Mouse (Mus musculus) cortical plate, adult 2 months (tissue): ENCODE measurements around the gene Socs5. TPM values are rescaled to one million over a fixed set of nuclear protein-coding genes. Genes with fewer than 3 reads are reported as not detected.

Source experiments
- H3K27ac ChIP-seq: fragments of 200-500 bp; 2 replicates; pipeline ENCODE4 v1.5.1; 2012; ENCODE audit warnings: low read length, control low read depth, inconsistent platforms; ENCODE audit not compliant: insufficient read depth
- H3K4me1 ChIP-seq: fragments of 200-500 bp; 2 replicates; pipeline ENCODE4 v1.6.1; 2011; ENCODE audit warnings: low read length; ENCODE audit not compliant: control insufficient read depth, insufficient read depth
- H3K4me3 ChIP-seq: fragments of 200-500 bp; 2 replicates; pipeline ENCODE4 v1.5.1; 2011; ENCODE audit warnings: mild to moderate bottlenecking, low read length, control low read depth; ENCODE audit not compliant: insufficient read depth
- CTCF ChIP-seq: fragments of 200-500 bp; IDR thresholded peaks from 2 replicates; pipeline ENCODE4 v1.5.1; 2011; ENCODE audit warnings: mild to moderate bottlenecking, control low read depth, low read length; ENCODE audit not compliant: insufficient read depth; ENCODE audit errors: extremely low read depth
- POLR2A ChIP-seq: fragments of 200-500 bp; IDR thresholded peaks from 2 replicates; pipeline ENCODE4 v1.6.1; 2011; ENCODE audit warnings: mild to moderate bottlenecking, low read length, control low read depth; ENCODE audit not compliant: insufficient read depth; ENCODE audit errors: extremely low read depth
- polyA plus RNA-seq: library from polyadenylated mRNA; depleted of rRNA; stranded (reverse); fragments of >200 nt; gene quantifications from 2 replicates; pipeline ENCODE4 v1.2.3, GENCODE M21; 2012; rRNA removed

The Socs5 gene
- polyA plus RNA-seq, 1 experiment: 64.1 TPM

DNA sequence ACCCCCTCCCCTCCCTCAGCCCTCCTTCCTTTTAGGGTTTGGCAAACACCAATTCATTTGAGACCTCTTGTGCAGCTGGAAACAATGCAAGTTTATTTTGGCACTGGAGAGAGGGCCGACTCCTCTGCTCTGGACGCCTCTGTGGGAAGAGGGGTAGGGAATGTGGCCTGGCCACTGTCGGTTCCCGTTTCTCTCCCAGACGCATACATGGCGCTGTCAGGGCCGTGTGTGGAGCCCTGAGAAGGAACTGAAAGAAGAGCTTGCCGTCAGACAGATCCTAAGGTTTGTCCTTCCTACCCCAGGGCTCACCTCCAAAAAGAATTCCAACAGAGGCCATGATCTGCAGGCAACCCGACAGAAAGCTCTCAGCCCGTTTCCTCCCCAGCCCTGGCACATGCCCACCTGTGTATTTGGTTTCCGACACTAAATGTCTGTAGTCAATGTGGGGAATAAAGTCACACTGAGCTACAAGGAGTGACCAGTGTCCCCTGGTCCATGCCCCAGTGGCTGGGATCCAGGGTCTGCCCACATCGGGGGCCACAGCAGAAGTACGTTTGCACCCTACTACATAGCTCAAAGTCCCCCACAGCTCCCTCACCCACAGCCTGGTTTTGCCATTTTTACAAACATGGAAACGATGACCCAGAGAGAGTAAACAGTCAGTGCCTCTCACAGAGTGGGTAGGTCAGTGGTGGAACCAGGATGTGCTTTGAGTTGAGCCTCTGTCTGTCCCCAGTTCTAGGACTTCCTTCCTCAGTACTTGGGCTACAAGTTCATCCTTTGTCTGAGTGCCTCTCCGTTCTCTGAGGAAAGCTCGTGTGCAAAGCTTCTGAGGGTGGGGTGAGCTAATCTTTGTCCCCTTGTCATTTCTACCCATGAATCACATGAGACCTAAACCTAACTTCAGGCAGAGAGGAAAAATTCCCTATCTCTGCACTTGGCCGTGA lies 68.9 kb downstream of the Socs5 start:
- no peak for TF ChIP-seq CTCF
- TF ChIP-seq POLR2A: no peak
- Histone ChIP-seq H3K4me1 (peaks cover 3% of the 10 kb centered on the region; the same call in 1 of the 2 replicates), H3K4me3 (no peak overlapping the region), H3K27ac (no peak overlapping the region)

GRCm38 (mm10) chr17:87178596-87179590 lies 71.4 kb downstream of the Socs5 start:
- Histone ChIP-seq H3K4me3 (no peak overlapping the region), H3K4me1 (peaks cover 3% of the 10 kb centered on the region; the same call in 1 of the 2 replicates)
- no peak for TF ChIP-seq CTCF
- no peak for TF ChIP-seq POLR2A

DNA sequence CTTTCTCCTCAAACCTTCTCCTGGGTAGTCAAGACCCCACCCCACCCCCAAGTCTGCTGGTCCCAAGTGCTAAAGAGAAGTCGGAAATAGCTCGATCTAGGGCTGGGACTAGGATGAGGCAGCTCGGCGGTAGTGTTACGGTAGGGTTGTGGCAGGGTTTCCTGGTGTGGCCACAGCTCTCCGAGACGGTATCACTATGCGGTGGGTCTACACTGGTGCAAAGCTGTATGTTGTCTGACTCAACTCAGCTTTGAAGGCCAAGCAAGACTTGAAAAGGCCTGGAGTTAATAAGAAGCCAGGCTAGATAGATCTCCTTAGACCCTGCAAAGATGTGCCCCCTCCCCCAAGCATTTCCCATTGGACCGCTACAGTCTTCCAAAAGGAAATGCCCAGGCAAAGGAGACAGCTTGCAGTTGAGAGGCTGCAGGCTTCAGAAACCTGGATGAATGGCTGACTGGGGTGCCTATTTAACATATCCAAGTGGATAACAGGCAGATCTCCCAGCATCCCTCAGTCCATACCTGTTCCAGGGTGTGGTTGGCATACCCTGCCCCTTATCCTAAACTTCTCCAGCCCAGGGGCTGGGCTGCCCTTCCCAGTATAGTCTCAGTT lies 72.6 kb downstream of the Socs5 start:
- peaks cover 3% of the 10 kb centered on the region; the same call in 1 of the 2 replicates for H3K4me1 ChIP-seq
- TF ChIP-seq POLR2A (no peak), CTCF (no peak)
- H3K27ac ChIP-seq: no peak overlapping the region

More at GRCm38 (mm10) chr17:87178596-87179590, 71.4 kb downstream of the Socs5 start:
- H3K27ac ChIP-seq: no peak overlapping the region

GRCm38 (mm10) chr17:87181683-87182346 lies 74.3 kb downstream of the Socs5 start:
- no peak for TF ChIP-seq CTCF
- no peak for TF ChIP-seq POLR2A
- H3K4me3 ChIP-seq: no peak overlapping the region
- peaks cover 3% of the 10 kb centered on the region; the same call in 1 of the 2 replicates for H3K4me1 ChIP-seq
- no peak overlapping the region for H3K27ac ChIP-seq

More for the DNA sequence above, 72.6 kb downstream of the Socs5 start:
- no peak overlapping the region for H3K4me3 ChIP-seq

GRCm38 (mm10) chr17:87185461-87186066 lies 78.1 kb downstream of the Socs5 start:
- TF ChIP-seq POLR2A (no peak), CTCF (no peak)
- H3K4me3 ChIP-seq: no peak overlapping the region
- H3K27ac ChIP-seq: no peak overlapping the region
- H3K4me1 ChIP-seq: no peaks in the 10 kb centered on the region

DNA sequence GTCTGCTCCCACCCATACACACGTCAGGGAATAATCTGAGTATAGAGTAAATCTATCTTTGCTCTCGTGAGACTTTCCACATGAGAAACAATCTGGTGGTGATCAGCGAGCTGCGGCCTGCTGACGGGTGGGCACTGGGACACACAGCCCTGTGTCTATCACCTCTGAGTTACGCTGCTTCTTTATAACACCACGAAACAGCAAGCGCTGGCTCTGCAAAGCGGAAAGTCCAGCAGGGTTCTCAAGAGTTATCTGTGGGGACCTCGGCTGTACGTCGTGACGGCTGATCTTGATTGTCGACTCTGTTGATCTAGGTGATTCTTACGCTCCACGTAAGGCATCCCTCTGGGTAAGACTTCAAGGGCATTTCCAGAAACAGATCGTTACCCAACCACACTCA lies 79.5 kb downstream of the Socs5 start:
- H3K4me1 ChIP-seq: no peaks in the 10 kb centered on the region
- no peak overlapping the region for H3K27ac ChIP-seq
- H3K4me3 ChIP-seq: no peak overlapping the region
- TF ChIP-seq POLR2A (no peak), CTCF (no peak)

Other genes with a start within 250 kb of the Socs5 start
- not detected in 2 replicates for gene Tmem247, start 190.3 kb upstream of the Socs5 start, polyA plus RNA-seq
- not detected in 2 replicates for gene Atp6v1e2, start 159.8 kb upstream of the Socs5 start, polyA plus RNA-seq
- gene Rhoq, start 144.6 kb upstream of the Socs5 start, polyA plus RNA-seq: 26.5 and 26.8 TPM in 2 replicates
- gene Pigf, start 82.3 kb upstream of the Socs5 start, polyA plus RNA-seq: 14.2 and 14.6 TPM in 2 replicates
- 75.7 and 84.8 TPM in 2 replicates for gene Cript, start 82.1 kb upstream of the Socs5 start, polyA plus RNA-seq
- 61.0 and 62.1 TPM in 2 replicates for gene Mcfd2, start 158.3 kb downstream of the Socs5 start, polyA plus RNA-seq
- 11.3 and 12.2 TPM in 2 replicates for gene Ttc7, start 175.2 kb downstream of the Socs5 start, polyA plus RNA-seq